Mouse (Mus musculus): ENCODE data around the gene Fam24b.

Fam24b gene

DNA sequence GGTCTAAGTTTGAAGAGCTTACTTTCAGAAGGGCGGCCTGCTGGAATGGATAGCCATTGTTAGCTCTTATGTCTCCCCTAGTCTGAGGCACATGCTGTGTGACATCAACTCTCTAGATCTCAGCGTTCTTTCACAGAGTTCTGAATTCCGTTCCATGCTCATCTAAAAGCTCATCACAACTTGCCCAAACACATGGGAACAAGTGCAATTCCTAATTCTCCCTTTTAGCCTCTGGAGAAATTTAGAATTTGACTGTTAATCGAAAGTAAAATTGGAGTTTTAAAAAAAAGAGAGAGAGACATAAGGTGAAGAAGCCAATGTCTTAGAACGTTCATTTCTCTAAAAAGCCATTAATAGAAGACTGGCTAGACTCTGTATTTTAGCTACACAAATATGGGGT is at the start of gene Fam24b:
Fam24b (minus strand) TSS at position 101 of the 400 bp plus-strand sequence.
- no peak for DNase-seq (ENCODE audit: low read depth, low spot score)

DNA sequence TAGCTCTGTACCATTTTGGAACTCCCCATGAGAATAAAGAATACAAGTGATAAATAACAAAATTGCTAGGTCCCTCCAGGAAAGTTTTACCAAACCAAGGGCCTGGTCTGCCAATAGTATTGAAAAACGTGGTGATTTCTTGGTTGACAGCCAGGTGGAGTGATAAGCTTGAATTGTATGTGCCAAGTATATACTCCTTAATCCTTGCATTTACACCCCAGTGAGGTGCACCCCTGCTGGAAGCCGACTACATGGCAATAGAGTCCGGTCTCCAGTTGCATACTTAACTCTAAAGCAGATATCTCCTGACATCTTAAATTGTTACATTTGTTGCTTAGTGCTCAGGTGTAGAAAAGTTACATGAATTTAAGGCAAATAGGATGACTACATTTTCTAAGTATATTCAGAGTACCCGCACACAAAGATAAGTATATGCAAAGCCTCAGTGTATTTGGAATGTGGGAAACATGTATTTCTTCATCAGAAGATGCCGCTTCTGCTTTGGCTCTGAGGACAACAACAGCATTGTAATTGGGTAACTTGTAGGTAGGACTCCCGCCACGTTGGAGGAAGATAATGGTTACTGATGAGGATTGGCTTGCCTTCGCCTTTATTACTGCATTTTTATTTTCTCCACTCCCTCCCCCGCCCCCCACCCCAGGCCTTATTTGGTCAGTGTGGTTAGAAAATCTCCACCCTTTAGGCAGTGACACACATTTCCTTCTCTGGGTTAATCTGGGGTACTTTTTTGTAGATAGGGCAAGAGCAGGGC is 42.8 kb upstream of the Fam24b start:
- DNase-seq (ENCODE audit: low read depth, low spot score), result peak; percentile 34

DNA sequence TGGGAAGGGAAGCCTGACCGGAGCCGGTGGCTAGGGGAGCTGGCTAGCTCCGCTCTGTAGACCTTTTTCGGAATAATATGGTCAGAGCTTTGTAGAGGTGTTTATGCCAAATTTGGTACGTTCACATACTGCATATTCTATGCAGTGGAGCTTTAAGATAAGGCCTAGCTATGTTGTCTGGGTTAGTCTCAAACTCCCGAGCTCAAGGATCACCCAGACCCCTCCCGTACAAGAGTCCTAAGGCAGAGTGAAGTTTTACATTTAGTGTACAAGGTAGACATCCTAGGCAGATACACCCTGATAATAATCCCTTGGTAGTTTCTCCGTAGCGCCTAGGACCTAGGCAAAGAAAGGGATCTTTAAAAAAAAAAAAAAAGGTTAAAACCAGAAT is 42.1 kb upstream of the Fam24b start:
- no peak for DNase-seq (ENCODE audit: low read depth, low spot score)

DNA sequence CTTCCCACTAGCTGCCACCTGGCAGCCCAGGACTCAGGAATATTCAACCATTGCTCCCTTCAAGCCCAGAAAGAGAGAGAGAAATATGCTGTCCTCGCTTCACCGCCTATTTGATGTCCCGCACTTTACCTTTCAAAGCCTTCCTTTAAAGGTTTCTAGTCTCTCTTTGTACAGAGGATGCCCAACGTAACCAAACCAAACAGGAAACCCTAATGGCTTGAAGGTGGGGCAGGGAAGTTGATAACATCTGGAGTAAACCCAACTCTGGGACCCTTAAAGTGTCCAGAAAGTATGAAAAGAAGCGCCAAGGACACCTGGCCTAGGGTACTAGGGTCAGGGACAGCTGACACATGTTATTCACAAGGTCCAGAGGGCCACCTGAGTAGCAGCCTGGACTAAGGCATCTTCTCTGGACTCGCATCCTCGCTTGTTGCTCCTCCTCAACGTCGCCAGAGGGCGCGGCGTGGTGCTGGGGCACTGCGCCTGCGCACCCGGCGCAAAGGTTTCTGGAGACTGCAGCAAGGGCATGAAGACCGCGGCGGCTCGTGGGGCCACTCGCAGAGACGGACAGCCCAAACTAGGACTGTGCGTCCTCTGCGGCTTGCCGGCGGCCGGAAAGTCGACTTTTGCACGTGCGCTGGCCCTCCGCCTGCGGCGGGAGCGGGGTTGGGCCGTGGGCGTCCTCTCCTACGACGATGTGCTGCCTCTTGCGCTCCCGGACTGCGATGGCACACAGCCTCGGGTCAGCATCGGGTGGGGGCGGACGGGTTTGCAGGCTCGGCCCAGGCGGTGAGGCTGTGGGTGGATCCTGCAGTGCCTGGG is 41.5 kb upstream of the Fam24b start, which contains the start of gene Pstk:
Pstk (plus strand) TSS at position 494 of the 822 bp plus-strand sequence.
- peak; percentile 91 for DNase-seq (ENCODE audit: low read depth, low spot score)

DNA sequence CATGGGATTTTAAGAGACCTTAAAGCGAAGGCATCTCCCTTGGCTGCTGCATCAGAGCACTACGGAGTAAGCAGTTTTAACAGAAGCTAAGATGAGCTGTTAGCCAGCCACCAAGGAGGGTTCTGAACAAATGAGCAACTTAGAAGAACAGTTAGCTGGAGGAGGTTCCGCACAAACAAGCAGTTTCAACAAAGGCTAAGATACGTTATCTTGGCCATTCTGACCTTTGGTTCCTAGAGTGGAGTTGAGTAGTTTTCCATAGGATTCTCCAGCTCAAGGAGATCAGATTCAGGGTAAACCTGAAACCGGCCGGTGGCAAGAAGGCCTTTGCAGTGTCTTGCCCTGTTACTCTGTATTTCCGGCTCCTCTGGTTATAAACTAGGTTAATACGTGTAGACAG is 34.8 kb upstream of the Fam24b start:
- DNase-seq (ENCODE audit: low read depth, low spot score), result no peak

DNA sequence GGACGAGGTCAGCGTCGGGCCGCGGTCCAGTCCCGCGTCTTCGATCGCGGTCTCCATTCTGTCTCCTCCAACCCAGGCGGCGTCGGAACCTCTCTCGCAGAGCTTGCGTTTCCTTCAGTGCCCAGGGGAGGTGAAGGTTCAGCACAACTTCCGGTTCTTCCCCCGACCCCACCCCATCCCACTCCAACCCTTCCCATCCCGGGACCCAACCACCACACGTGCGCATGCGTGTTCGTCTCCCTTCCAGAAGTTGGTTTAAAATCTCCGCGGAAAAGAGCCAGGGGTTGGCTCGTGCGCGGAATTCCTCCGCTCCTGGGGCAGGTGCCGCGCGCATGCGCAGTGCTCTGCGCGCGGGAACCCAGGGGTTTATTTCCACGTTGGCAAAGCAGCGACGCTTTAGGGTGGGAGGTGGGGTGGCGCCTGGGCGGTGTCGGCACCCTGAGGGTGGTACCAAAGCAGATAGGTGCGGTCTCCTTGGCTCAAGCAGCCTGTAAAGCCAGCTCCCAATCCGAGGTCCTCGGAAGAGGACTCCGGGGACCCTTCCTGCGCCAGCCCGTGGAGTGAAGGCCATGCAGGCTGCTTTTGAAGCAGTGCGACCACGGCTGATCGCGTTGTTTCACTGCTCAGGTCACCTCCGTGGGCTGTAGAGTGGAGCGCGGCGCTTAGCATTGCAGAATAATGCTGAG is 33.4 kb upstream of the Fam24b start, which contains the start of gene 2310057M21Rik:
2310057M21Rik (minus strand) TSS at position 145 of the 686 bp plus-strand sequence.
- peak; percentile 99 for DNase-seq (ENCODE audit: low read depth, low spot score)

DNA sequence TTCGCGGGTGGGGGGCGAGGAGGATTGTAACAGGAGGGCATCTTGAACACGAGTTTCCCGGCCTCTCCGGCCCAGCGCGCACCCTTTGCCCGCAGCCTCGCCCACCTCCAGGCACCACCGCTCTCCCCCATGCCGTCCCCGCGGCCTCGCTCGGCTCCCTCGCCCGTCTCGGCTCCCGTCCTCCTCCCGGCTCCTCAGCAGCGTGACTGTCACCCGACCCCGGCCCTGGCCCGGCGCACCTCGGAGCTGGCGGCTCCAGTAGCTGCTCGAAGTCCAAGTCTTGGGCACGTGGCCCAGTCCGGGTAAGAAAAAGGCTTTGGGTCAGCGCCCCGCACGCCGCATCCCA is 32.9 kb upstream of the Fam24b start:
- no peak for DNase-seq (ENCODE audit: low read depth, low spot score)

- DNase-seq (ENCODE audit: low read depth, low spot score), result no peak
Measured at GRCm38 (mm10) chr7:131356105-131356504, 26.8 kb upstream of the Fam24b start.

DNA sequence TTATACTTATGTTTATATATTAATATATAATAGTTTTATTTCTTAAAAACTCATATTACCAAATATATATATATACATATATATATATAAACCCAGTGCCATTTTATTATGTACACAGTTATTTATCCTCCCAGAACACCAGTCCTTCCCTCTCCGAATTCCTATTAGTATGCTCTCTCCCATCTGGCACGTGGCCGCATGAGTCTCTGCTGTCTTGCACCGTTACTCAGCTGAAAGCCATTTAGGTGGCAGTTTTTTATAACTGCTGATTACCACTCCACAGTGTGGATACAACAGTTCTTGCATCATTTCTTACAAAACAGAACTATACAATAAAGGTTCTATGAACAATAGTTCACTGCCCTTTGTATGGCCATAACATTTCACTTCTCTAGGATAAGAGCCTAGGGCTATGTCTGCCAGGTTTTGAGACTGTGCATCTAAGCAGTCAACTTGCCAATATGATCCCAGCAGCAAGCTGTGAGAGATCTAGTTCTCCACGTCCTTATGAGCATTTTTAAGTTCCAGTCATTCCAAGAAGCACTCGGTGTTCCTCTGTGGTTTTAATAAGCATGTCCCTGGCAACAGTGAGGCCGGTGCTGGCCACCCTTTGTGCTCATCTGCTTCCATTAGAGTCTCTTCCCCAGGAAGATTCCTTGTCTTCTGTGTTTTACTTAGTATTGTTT is 16.7 kb upstream of the Fam24b start:
- no peak for DNase-seq (ENCODE audit: low read depth, low spot score)

GRCm38 (mm10) chr7:131337502-131338068 is 8.3 kb upstream of the Fam24b start:
- peak; percentile 14 for DNase-seq (ENCODE audit: low read depth, low spot score)

DNA sequence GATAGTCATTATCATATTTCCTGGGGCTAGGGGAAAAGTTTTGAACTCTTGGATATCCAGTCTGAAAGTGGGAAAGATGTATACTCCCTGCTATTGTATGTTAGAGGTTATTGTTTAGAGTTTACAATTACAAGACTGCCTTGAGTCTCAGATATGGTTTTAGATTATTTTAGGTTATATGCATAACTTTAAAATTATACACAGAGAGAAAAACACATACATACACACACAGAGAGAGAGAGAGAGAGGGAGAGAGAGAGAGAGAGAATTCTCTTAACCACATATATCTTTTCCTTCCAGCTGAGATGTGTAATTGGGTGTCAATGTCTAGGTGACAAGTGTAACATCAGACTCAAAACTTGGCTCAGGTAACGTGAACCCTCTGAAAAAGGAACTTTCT is 4.2 kb upstream of the Fam24b start, which contains the start of gene Fam24a:
Fam24a (plus strand) TSS at position 301 of the 400 bp plus-strand sequence.
- no peak for DNase-seq (ENCODE audit: low read depth, low spot score)

DNA sequence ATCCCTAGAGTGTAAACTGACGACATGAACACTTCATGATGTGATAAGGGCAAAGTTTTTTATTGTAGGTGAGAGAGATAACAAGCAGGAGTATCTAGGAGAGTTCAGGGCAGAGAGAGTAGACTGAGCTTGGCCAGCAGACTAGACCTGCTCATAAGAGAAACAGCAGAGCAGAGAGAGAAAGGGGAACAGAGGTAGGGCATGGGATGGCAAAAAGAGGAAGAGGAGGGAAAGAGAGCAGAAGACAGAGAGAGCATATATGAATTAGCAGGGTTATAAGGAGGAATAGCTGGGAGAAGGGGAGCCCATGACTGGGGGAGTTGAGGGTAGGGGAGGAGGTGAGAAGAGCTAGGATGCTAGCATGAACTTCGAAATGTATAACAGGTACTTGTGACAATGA is 2.4 kb upstream of the Fam24b start:
- no peak for DNase-seq (ENCODE audit: low read depth, low spot score)

GRCm38 (mm10) chr7:131327054-131327453 is 2.3 kb downstream of the Fam24b start:
- no peak for DNase-seq (ENCODE audit: low read depth, low spot score)

DNA sequence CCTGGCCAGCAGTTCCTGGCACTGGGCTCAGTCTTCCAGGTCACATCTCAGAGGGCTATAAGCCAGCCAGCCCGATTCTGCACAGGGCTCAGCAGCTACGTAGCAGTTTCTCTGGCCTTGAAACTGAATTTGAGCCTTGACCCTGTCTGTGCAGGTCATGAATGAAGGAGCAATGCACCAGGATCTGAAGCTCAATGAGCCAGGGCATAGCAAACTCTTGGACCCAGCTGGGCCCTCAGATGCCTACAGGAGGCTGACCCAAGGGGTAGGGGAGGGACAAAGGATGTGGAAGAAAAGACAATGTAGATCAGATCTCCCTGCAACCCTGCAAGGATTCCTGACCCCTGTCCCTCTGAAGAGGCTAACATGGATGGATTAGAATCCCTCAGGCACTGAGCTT is 7.1 kb downstream of the Fam24b start, which contains the start of gene Cuzd1:
Cuzd1 (minus strand) TSS at position 101 of the 400 bp plus-strand sequence.
- DNase-seq (ENCODE audit: low read depth, low spot score), result no peak

DNA sequence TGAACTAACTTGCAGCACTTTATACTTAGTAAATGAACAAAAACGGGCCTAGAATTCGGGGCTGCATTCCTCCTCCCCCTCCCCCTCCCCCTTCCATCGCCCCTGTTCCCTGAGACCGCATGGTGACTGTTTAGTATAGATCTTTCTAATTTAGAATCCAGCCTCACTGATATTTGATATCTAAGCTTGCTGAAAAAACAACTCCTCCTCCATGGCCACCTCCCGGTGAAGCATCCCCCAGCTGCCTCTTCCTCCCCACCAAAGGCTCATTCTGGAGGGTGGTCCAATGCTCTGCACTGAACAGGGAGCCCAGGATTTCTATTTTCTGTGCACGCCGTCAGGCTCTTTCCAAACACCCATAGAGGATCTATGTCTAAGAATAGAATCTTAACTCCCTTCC is 11.0 kb downstream of the Fam24b start:
- DNase-seq (ENCODE audit: low read depth, low spot score), result no peak

- peak; percentile 67 for DNase-seq (ENCODE audit: low read depth, low spot score)
Measured at GRCm38 (mm10) chr7:131317587-131317986, 11.7 kb downstream of the Fam24b start.

- DNase-seq (ENCODE audit: low read depth, low spot score), result no peak
Measured at GRCm38 (mm10) chr7:131314493-131314892, 14.8 kb downstream of the Fam24b start.

GRCm38 (mm10) chr7:131306733-131307132 is 22.6 kb downstream of the Fam24b start:
- no peak for DNase-seq (ENCODE audit: low read depth, low spot score)

GRCm38 (mm10) chr7:131303340-131303739 is 26.0 kb downstream of the Fam24b start:
- no peak for DNase-seq (ENCODE audit: low read depth, low spot score)

- peak; percentile 12 for DNase-seq (ENCODE audit: low read depth, low spot score)
Measured at GRCm38 (mm10) chr7:131297151-131297550, 32.2 kb downstream of the Fam24b start.

Data from ES-CJ7 (cell line).